Mouse (Mus musculus): Measurements from ENCODE around the gene Capza1.
"Not testable (repeated sequence)": the region's sequence is repeated elsewhere in the genome, so short reads cannot be mapped to it uniquely, and the experiment has no call there.

The Capza1 gene

DNA sequence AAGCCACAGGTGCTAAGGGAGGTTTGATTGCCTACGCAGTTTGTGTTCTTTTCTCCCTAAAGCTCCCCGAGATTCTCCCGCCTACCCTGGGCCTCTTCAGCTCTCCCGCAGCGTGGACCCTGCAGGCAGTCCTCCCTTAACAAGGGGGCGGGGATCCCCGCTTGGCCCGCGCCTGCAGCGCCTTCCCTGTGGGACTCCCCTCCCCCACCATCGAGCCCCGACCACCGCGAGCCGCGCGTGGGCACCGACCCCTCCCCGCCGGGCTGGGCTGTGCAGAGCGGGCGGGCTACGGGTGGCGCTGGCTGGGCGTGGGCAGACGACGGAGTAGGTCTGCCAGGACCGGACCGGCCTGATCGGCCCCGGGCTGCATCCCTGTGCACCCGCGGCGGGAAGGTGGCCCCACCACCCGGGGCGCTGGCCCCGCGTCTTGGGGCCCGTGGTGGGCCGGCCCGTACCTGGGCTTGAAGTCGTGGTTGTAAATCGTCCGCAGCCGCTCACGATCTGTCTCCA is 46.8 kb downstream of the Capza1 start:
- DNase-seq (ENCODE audit: low spot score), result peak; percentile 85

DNA sequence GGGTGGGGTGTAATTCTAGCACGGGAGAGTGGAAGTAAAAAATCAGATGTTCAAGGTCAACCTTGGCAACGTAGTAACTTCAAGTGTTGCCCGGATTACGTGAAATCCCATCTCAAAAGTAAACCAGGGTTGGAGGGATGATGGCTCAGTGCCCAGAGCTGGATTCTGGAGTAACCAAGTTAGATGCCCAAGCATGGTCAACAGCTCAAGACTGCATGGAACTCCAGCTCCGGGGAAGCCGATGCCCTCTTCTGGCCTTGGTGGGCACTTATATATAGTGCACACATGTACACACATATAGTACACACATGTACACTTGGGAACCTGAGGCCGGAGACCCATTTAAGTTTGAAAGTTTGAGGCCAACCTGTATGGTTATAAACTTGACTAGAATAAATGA is 48.2 kb downstream of the Capza1 start:
- peak; percentile 71 for DNase-seq (ENCODE audit: low spot score)

DNA sequence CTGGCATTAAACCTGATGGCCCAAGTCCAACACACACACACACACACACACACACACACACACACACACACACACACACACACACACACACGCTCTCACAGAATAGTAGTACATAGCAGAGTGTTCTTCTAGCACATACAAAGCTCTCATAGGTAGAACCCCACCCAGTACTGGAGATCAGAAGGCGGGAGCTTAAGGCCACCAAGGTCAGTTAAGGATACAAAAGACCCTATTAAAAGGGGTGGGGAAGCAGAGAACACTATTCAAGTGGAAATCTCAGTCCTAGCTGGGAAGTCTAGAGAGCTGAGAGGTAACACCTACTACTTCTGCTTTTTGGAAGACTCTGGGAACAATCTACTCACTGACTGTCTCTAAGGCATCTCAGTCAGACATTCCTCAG is 49.0 kb downstream of the Capza1 start:
- DNase-seq (ENCODE audit: low spot score), result no peak

DNA sequence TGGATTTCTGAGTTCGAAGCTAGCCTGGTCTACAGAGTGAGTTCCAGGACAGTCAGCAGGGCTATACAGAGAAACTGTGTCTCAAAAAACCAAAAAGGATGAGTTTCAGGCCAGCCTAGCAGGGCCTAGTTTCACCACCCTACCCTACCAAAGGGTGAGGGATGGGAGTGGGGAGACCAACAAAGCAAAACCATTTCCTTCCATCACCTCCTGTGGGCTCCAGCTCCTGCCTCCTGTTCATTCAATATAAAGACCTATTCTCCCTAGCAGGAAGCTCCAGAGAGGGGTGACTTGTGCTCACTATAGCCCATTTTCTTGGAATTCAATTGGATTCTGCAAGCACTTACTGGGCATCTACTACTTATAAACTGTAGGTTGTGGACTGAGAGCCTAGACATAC is 49.6 kb downstream of the Capza1 start:
- DNase-seq (ENCODE audit: low spot score), result no peak

DNA sequence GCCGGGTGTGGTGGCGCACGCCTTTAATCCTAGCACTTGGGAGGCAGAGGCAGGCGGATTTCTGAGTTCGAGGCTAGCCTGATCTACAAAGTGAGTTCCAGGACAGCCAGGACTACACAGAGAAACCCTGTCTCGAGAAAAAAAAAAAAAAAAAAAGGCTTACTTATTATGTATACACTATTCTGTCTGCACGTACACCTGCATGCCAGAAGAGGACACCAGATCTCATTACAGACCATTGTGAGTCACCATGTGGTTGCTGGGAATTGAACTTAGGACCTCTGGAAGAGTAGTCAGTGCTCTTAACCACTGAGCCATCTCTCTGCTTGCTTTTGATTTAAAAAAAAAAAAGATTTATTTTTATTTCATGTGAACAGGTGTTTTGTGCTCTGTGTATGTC is 51.1 kb downstream of the Capza1 start:
- DNase-seq (ENCODE audit: low spot score), result not testable (repeated sequence)

DNA sequence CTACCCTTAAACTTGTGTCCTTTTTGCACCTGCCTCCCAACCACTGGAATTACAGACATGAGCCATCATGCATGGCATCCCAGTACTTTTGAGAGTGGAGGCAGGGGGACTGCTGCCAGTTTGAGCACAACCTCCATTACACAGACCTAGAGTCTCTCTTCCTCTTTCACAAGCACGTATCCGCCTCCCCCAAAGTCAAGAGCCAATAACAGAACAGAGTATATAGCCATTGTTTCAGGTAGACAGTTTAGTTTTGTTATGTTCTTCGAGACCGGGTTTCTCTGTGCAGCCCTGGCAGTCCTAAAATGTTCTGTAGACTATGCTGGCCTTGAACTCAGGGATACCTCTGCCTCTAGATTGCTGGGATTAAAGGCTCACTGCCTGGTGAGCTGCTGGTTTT is 52.1 kb downstream of the Capza1 start:
- no peak for DNase-seq (ENCODE audit: low spot score)

DNA sequence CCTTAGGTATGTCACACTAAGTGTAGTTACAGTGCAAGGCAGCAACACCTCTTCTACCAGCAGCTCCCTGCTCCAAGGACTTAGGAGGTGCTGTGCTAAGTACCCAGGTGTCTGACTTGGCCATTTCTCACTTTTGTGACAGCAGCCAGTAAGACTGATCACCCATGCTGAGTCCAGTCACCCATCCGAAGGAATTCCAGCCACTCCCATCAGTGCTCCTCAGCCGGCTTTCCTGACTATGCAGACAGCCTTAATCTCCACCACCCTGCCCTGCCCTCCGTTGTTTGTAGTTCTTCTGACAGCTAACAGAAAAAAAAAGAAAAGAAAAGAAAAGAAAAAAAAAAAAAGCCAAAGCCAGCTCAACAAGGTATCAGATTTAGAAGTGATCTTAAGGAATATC is 52.6 kb downstream of the Capza1 start:
- DNase-seq (ENCODE audit: low spot score), result no peak

DNA sequence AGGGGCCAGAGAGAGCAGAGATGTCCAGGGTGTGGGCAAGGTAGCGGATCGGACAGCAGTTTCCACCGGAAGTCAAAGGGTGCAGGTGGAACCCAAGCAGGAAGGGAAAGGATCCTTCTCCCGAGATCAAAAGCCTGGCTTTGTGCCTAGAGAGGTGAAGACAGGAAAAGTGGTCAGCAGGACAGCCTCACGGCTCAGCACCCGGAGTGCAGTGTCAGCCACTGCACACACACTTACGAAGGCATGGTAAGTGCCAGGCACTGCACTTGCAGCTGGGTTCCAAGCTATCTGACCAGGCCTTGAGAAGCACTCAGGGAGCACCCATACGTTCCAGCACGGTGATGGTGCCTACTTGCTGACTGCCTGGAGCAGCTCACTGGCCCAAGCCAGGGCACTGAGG is 58.8 kb downstream of the Capza1 start:
- no peak for DNase-seq (ENCODE audit: low spot score)

DNA sequence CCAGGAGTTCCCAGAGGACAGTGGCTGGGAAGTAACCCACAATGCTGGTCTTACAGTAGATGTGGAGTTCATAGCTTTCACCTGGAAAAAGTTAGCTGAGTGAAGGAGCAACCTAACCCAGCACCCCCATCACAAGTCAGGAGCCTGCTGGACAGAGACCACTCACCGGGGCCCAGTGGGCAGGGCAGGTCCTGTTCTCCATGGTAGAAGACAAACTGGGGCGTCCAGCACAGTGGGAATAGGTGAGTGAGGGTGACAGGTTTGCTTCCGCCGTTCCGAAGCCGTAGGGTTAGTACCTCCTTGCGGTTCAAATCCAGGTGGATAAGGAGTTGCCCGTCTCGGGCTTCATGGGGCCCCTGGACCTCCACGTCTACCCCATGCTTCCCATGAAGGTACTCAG is 60.0 kb downstream of the Capza1 start:
- no peak for DNase-seq (ENCODE audit: low spot score)

DNA sequence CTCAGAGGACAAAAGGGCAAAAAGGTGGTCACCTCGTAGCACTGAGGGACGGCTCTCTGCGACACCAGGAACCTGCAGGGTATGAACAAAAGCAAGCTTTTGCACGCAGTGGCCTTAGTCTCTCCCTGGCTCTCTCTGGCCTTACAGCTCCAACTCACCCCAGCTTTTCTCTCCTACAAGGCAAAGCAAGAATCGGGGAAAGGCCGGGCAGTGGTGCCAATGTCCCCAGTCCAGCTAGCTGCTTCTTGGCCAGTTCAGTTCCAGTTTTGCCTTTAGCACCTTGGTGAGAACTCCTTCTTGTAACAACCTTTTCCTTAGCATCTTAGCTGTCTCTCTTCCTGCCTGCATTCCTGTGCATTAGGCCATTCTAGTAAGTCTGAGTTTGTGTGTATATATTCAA is 62.8 kb downstream of the Capza1 start:
- no peak for DNase-seq (ENCODE audit: low spot score)

DNA sequence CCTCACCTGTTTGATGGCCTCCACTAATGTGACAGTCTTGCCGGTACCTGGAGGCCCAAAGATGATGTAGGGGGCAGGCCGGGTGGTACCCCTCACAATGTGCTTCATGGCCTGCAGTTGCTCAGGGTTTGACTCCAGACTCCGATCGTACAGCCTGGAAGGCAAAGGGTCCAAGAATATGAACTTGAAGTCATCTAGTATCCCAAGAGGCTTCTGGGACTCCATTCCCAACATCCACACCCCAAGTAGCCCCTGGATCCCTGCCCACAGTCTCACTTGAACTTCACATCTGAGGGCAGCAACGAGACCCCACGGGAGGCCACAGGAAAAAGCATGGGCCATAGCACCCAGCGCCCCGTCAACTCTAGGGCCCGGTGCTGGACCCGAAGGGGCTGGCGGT is 63.6 kb downstream of the Capza1 start:
- DNase-seq (ENCODE audit: low spot score), result peak; percentile 38

DNA sequence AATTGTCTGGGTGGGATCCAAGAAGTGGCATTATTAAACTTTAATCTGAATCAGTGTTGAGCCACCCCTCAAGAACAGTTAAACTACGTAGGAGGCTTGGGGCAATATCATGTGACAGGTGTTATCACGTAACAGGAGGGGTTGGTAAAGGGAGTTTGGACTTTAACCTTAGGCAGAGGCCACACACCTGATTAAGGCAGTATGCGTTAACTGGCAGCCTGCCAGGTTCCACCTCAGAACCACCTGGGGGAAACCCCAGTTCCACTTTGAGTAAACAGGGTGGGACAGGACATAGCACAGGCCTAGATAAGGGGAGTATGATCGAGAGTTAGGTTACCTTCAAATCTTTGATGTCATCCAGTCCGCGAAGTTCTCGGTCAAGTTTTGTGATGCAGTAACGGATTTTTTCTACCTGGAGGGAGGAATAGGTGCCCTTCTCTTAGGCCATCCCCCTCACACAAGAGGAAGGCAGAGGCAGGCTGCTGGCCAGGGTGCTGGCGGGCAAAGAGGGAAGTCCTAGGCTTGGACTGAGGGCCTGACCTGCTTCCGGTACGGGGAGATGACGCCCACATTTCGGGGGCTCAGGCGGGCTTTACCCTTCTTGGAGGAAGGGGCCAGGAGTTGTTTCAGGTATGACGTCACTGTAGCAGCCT is 67.7 kb downstream of the Capza1 start:
- peak; percentile 56 for DNase-seq (ENCODE audit: low spot score)

DNA sequence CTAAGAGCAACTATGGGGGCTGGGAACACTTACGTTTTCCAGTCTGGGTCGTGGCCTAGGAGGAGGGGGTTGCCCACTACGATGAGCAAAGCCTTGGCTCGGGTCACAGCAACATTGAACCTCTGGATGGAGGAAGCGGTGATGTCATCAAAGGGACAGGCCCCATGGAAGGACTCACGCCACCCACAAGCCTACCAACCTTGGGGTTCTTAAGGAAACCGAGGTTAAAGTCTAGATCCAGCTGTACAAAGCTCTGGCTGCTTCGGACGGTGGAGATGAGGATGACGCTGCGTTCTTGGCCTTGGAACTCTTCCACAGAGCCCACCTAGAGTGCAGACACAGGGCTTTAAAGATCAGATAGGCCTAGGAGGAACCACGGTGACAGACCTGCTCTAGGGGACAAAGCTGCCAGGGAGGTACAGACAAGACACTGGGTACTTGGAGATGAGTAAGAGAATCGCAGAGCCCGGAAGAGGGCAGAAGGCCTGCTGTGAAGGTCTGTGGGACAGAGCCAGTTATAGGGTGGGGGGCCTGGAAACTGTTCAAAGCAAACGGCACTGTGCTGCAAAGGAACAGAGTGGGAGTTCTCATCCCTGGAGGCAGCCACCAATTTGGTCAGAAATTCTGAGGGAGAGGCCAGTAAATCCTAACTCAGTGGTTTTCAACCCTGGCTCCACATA is 68.5 kb downstream of the Capza1 start:
- no peak for DNase-seq (ENCODE audit: low spot score)

DNA sequence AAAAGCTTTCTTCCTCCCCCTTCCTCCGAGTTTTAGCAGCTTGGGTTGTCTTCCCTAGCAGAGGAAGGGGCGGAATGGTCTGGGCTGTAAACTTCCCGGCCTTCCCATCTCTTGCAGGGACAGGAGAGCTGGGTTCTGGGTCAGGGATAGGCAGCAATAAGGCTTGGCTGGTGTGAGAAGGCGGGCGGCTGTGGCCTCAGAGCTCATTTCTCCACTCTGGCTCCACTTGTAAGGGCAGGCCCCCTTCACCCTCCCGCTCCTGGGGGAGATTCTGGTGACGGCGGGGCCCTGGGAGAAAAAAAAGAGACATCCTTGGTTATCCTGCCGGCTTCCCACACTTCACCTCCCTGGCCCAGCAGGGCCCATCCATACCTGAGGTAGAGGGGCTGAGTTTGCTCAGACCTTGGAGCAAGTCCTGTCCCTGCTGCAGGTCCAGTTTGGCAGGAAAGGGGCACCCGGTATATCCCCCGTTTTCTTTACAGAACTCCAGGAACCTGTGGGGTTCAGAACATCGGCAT is 69.3 kb downstream of the Capza1 start:
- DNase-seq (ENCODE audit: low spot score), result no peak

DNA sequence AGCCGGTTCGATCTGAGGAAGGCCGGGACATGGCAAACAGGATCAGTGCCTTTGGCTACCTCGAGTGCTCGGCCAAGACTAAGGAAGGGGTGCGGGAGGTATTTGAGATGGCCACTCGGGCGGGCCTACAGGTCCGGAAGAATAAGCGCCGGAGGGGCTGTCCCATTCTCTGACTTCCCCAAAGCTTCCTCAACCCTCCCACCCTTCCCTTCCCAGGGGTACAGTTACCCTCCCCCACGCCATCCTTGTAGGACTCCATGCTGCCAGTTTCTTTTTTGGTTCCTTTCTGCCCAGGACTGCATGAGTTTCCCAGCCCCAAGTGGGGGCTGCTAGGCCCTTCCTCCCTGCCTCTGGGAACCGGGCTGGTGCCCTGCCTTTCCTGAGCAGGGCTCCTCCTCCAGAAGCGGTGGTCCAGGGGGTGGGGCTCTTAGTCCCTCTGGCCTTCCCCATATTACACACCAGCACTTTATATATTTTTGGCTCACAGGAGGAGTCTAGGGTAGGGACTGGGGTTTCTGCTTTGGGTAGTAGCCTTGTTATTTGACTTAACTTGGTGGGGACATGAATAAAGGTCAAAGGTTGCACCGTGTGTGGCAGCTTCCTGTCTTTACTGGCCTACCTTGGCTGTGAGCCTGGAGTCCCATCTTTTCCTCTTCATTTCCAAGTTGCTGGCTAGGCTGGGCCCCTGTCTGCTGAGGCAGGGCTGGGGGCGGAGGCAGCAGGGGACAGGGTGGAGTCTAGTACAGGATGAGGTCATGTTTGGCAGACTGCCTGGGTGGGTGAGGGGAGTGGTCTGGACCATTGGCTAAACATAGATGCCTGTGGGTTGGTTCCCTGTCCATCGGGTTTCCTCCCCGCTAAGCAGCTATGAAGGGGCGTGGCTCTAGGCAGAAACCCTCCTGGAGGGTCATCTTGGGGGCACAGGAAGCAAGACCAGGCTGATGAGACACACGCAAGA is 70.2 kb downstream of the Capza1 start:
- DNase-seq (ENCODE audit: low spot score), result peak; percentile 95

DNA sequence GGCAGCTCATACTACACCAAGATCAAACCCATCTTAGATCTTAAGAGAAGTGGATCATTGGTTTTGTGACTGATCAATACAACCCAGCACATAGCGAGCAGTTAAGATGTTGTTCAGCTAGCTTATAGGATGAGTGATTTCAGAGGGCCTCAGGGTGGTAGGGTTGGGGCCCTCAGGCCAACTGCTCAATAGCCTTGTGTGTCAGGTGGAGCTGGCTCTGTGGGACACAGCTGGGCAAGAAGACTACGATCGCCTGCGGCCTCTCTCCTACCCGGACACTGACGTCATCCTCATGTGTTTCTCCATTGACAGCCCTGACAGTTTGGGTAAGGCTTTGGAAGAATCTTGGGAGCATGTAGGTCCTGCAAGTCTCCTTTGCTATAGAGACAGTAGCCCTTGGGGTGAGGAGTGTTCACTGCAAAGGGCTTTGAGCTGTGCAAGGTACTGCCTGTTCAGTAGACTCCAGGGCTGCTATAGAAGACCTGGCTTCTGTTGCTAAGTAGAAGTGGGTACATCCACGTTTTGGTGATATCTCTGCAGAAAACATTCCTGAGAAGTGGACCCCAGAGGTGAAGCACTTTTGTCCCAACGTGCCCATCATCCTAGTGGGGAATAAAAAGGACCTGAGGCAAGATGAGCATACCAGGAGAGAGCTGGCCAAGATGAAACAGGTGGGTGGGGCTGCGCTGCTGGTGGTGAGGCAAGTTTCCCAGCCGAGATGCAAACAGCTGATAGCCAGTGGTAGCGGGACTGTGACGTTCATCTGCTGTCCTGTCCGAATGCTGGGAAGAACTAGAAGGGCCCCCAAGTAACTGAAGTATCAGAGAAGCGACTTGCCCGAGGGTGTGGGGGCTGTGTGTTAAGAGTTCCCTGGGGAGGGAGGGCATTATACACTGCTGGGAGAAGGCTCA is 71.7 kb downstream of the Capza1 start:
- no peak for DNase-seq (ENCODE audit: low spot score)

DNA sequence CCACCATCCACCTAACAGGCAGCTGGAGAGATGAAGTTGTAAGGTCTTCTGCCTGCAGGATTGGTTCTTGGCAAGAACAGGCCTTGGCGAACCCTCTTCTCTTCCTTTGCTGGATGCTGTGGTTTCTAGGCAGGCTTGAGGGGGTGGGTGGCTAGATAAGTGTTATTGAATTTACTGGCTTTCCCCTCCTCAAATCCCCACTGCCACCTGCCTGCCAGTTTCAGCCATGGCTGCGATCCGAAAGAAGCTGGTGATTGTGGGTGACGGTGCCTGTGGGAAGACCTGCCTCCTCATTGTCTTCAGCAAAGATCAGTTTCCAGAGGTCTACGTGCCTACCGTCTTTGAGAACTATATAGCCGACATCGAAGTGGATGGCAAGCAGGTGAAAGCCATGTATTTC is 72.6 kb downstream of the Capza1 start:
- no peak for DNase-seq (ENCODE audit: low spot score)

DNA sequence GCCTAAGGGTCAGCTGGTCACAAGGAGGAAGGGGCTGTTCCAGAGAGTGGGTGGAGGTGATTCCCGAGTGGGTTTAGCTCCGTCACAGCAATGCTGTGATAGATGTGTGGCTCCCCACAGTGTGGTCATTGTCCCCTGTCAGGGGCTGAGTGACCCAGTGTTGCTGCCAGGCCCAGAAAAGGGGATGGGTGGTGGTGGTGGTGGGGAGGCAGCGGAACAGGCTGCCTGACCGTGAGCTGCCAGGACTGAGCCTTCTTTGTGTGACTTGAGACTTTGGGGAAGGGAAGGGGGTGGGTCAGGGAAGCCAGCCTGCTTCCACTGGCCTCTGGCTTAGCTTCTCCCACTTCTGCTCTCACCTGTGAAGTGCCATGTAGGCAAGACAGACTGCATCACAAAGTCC is 73.3 kb downstream of the Capza1 start:
- DNase-seq (ENCODE audit: low spot score), result no peak

DNA sequence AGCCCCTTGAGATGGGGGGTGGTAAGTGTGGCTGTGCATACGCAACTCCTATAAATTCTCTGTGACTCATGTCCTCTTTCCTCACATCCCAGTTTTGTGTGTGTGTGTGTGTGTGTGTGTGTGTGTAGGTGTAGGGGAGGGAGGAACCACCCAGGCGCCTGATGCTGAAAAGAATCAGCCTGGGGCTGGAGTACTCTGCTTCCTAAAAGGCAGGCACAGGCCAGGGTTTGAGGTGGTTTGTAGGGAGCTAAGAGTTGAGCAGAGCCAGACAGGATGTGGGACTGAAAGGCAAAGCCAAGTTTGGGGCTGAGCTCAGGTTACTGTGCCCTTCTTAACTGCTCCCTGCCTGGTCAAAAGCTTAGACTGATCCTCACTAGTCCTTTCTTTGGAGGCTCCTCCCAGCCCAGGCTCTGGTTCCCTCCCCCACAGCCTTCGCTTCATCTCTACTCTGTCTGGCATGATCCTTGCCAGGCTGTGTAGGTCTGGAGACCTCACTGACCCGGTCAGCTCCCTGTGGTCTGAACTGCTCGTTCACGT is 73.8 kb downstream of the Capza1 start:
- no peak for DNase-seq (ENCODE audit: low spot score)

DNA sequence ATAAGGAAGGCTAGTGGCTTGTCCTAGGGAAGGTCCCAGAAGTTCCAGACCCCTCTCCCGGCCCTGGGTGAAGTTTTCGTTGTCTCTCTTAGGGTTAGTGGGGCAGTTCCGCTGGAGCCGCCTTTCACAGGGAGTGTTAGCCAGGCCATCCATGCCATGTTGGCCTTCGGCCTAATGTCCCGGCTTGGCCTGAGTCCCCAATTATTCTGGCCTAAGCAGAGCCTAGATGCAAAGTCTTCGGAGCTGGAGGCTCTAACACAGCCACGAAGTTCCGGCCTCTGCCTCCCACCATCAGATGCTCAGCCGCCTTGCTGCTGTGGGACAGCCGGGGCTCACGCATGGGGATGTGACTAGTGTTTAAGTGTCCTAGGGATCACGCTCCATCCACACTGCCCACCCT is 74.5 kb downstream of the Capza1 start:
- peak; percentile 55 for DNase-seq (ENCODE audit: low spot score)

DNA sequence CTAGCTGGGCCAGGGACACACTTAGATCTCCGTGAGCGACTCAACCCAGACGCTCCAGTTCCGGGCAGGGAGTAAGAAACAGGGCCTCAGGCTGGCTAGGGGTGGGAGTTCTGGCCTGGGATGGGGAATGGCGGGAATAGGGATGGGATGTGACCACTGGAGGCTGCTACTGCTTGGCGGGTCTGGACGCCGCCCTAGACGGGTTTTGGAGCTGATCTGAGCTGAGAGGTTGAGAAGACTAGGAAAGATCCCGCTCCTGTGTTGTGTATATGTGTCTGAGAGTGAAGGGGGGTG is 75.0 kb downstream of the Capza1 start:
- no peak for DNase-seq (ENCODE audit: low spot score)

All from testis, postnatal 10 days (tissue).